Mouse (Mus musculus): ENCODE measurements around the gene Gm44790. TPM values are rescaled to one million over a fixed set of nuclear protein-coding genes. Genes with fewer than 3 reads are reported as not detected.

The Gm44790 gene
- total and polyA plus RNA-seq, 3 experiments = 0.29 to 0.77 TPM; not detected in 1

DNA sequence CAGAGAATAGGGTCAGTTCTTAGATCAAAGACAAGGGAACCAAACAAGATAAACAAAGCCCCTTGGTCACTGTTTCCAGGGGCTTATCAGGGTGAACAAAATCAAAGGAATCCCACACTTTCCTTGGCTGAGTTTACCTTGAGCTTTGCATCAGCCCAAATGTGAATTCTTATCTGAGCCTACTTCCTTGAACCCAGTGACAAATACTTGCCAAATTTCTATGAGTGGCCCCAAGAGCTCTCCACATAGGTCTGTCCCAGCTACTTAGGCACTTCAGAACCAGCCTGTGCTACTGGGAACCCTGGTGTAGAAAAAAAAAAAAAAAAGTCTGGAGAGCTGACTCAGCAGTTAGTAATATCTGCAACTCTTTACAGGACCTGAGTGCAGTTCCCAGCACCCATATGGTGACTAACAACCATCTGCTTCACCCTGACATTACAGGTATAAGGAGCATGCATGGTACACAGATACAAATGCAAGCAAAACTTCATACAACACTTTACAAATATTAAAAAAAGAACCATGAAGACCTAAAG lies 48.3 kb downstream of the Gm44790 start (continued):
- no peak for TF ChIP-seq ZMIZ1 (IDR thresholded peaks at IDR 0.05; ENCODE audit: low read depth, low read length)
- TF ChIP-seq RCOR1 (IDR thresholded peaks at IDR 0.05; ENCODE audit: low read depth, low read length) = 0 out of 2 replicates have a peak, but pooled peaks have one; percentile 45
- TF ChIP-seq POLR2A (IDR thresholded peaks at IDR 0.05; ENCODE audit: control insufficient read depth in 1 of 2, insufficient read depth in 1 of 2, low read depth in 1 of 2, low read length in 2 of 2, poor library complexity in 1 of 2) = no peak
- TF ChIP-seq HCFC1 (IDR thresholded peaks at IDR 0.05; ENCODE audit: low read depth, low read length) = no peak
- no peak for TF ChIP-seq USF2 (IDR thresholded peaks at IDR 0.05; ENCODE audit: borderline replicate concordance in 1 of 2, insufficient read depth in 1 of 2, low read depth in 1 of 2, low read length in 2 of 2)
- TF ChIP-seq SIN3A (IDR thresholded peaks at IDR 0.05; ENCODE audit: low read length) = 0 out of 2 replicates have a peak, but pooled peaks have one; percentile 30
- no peak for TF ChIP-seq POLR2AphosphoS5 (IDR thresholded peaks at IDR 0.05; ENCODE audit: borderline replicate concordance, low read depth, low read length)
- TF ChIP-seq RAD21 (IDR thresholded peaks at IDR 0.05; ENCODE audit: low read depth, low read length) = no peak
- TF ChIP-seq MAZ (IDR thresholded peaks at IDR 0.05; ENCODE audit: low read depth, low read length) = no peak
- TF ChIP-seq ZKSCAN1 (IDR thresholded peaks at IDR 0.05; ENCODE audit: low read depth, low read length) = no peak
- no peak for TF ChIP-seq MAX (IDR thresholded peaks at IDR 0.05; ENCODE audit: low read length)
- TF ChIP-seq MEF2A (IDR thresholded peaks at IDR 0.05; ENCODE audit: extremely low read depth, insufficient replicate concordance, low read depth, low read length, poor library complexity, severe bottlenecking) = no peak
- TF ChIP-seq USF1 (IDR thresholded peaks at IDR 0.05; ENCODE audit: low read depth, low read length) = no peak
- no peak for TF ChIP-seq MXI1 (IDR thresholded peaks at IDR 0.05; ENCODE audit: low read depth, low read length)
- no peak for TF ChIP-seq E2F4 (IDR thresholded peaks at IDR 0.05; ENCODE audit: borderline replicate concordance, low read depth, low read length)

GRCm38 (mm10) chr6:86475462-86476167 lies 49.2 kb downstream of the Gm44790 start:
- no peak for DNase-seq (ENCODE audit: low read depth, low spot score)
- H3K27me3 ChIP-seq (ENCODE audit: control insufficient read depth in 1 of 2, insufficient read depth in 2 of 2, low read length in 2 of 2) = no peaks in the 10 kb centered on the region
- peaks cover 6% of the 10 kb centered on the region; the same call in 1 of the 2 replicates for H3K79me2 ChIP-seq (ENCODE audit: control insufficient read depth, insufficient read depth, low read length, poor library complexity)
- peaks cover 0 to 28% of the 10 kb centered on the region in 2 experiments; a peak in 2 of 4 replicates for H3K36me3 ChIP-seq (ENCODE audit: control insufficient read depth in 1 of 2, insufficient read depth in 2 of 2, low read length in 2 of 2)
- no peak overlapping the region for H3K27ac ChIP-seq (ENCODE audit: control insufficient read depth, low read depth, low read length)
- H3K9ac ChIP-seq (ENCODE audit: control insufficient read depth, low read depth, low read length, poor library complexity, severe bottlenecking) = no peak overlapping the region
- H3K9me3 ChIP-seq (replicated peaks; ENCODE audit: insufficient read depth, low read length) = no peaks in the 10 kb centered on the region
- H3K4me3 ChIP-seq (ENCODE audit: control insufficient read depth in 1 of 2, insufficient read depth in 1 of 2, low read depth in 2 of 2, low read length in 2 of 2) = no peak overlapping the region
- peaks cover 13 to 36% of the 10 kb centered on the region in 2 experiments for H3K4me1 ChIP-seq (ENCODE audit: control insufficient read depth in 1 of 2, insufficient read depth in 2 of 2, low read length in 2 of 2)
- TF ChIP-seq ZKSCAN1 (IDR thresholded peaks at IDR 0.05; ENCODE audit: low read depth, low read length) = no peak
- TF ChIP-seq TBP (IDR thresholded peaks at IDR 0.05; ENCODE audit: low read depth, low read length) = no peak
- TF ChIP-seq ZNF384 (IDR thresholded peaks at IDR 0.05; ENCODE audit: low read depth, low read length) = no peak
- TF ChIP-seq POLR2A (IDR thresholded peaks at IDR 0.05; ENCODE audit: control insufficient read depth in 1 of 2, insufficient read depth in 1 of 2, low read depth in 1 of 2, low read length in 2 of 2, poor library complexity in 1 of 2) = no peak
- no peak for TF ChIP-seq EP300 (IDR thresholded peaks at IDR 0.05; ENCODE audit: low read depth in 1 of 2, low read length in 2 of 2)
- TF ChIP-seq POLR2AphosphoS2 (IDR thresholded peaks at IDR 0.05; ENCODE audit: low read length) = no peak
- TF ChIP-seq E2F4 (IDR thresholded peaks at IDR 0.05; ENCODE audit: borderline replicate concordance, low read depth, low read length) = no peak
- no peak for TF ChIP-seq ETS1 (IDR thresholded peaks at IDR 0.05; ENCODE audit: low read depth, low read length)
- TF ChIP-seq ZMIZ1 (IDR thresholded peaks at IDR 0.05; ENCODE audit: low read depth, low read length) = no peak
- TF ChIP-seq USF2 (IDR thresholded peaks at IDR 0.05; ENCODE audit: borderline replicate concordance in 1 of 2, insufficient read depth in 1 of 2, low read depth in 1 of 2, low read length in 2 of 2) = no peak
- no peak for TF ChIP-seq NRF1 (IDR thresholded peaks at IDR 0.05; ENCODE audit: insufficient read depth, low read depth, low read length, poor library complexity, severe bottlenecking)
- no peak for TF ChIP-seq MXI1 (IDR thresholded peaks at IDR 0.05; ENCODE audit: low read depth, low read length)
- no peak for TF ChIP-seq CHD2 (IDR thresholded peaks at IDR 0.05; ENCODE audit: low read length)
- no peak for TF ChIP-seq MYC (IDR thresholded peaks at IDR 0.05; ENCODE audit: low read depth, low read length)
- no peak for TF ChIP-seq MEF2A (IDR thresholded peaks at IDR 0.05; ENCODE audit: extremely low read depth, insufficient replicate concordance, low read depth, low read length, poor library complexity, severe bottlenecking)
